Mouse (Mus musculus) cortical plate, adult 2 months (tissue): ENCODE data around the gene Hspg2. TPM values are rescaled to one million over a fixed set of nuclear protein-coding genes. Genes with fewer than 3 reads are reported as not detected.

Source experiments
- H3K27ac ChIP-seq: fragments of 200-500 bp; 2 replicates; pipeline ENCODE4 v1.5.1; 2012; ENCODE audit warnings: low read length, control low read depth, inconsistent platforms; ENCODE audit not compliant: insufficient read depth
- H3K4me1 ChIP-seq: fragments of 200-500 bp; 2 replicates; pipeline ENCODE4 v1.6.1; 2011; ENCODE audit warnings: low read length; ENCODE audit not compliant: control insufficient read depth, insufficient read depth
- H3K4me3 ChIP-seq: fragments of 200-500 bp; 2 replicates; pipeline ENCODE4 v1.5.1; 2011; ENCODE audit warnings: mild to moderate bottlenecking, low read length, control low read depth; ENCODE audit not compliant: insufficient read depth
- CTCF ChIP-seq: fragments of 200-500 bp; IDR thresholded peaks from 2 replicates; pipeline ENCODE4 v1.5.1; 2011; ENCODE audit warnings: mild to moderate bottlenecking, control low read depth, low read length; ENCODE audit not compliant: insufficient read depth; ENCODE audit errors: extremely low read depth
- POLR2A ChIP-seq: fragments of 200-500 bp; IDR thresholded peaks from 2 replicates; pipeline ENCODE4 v1.6.1; 2011; ENCODE audit warnings: mild to moderate bottlenecking, low read length, control low read depth; ENCODE audit not compliant: insufficient read depth; ENCODE audit errors: extremely low read depth
- polyA plus RNA-seq: library from polyadenylated mRNA; depleted of rRNA; stranded (reverse); fragments of >200 nt; gene quantifications from 2 replicates; pipeline ENCODE4 v1.2.3, GENCODE M21; 2012

The Hspg2 gene
- polyA plus RNA-seq, 1 experiment, result 2.6 TPM

- TF ChIP-seq POLR2A (no peak), CTCF (no peak)
- Histone ChIP-seq H3K4me1 (no peaks in the 10 kb centered on the region), H3K4me3 (no peak overlapping the region), H3K27ac (no peak overlapping the region)
Observed at GRCm38 (mm10) chr4:137488038-137488437, 19.5 kb downstream of the Hspg2 start.

GRCm38 (mm10) chr4:137488571-137489303 is 20.2 kb downstream of the Hspg2 start:
- no peaks in the 10 kb centered on the region for H3K4me1 ChIP-seq
- TF ChIP-seq POLR2A, result no peak
- 0 out of 2 replicates have a peak, but pooled peaks have one; percentile 1 for TF ChIP-seq CTCF
- 0 out of 2 replicates have a peak overlapping the region, but pooled peaks have one; percentile 42 for H3K27ac ChIP-seq
- H3K4me3 ChIP-seq, result no peak overlapping the region

- TF ChIP-seq CTCF, result no peak
- TF ChIP-seq POLR2A, result no peak
- no peaks in the 10 kb centered on the region for H3K4me1 ChIP-seq
- no peak overlapping the region for H3K4me3 ChIP-seq
- H3K27ac ChIP-seq, result no peak overlapping the region
Observed at GRCm38 (mm10) chr4:137489996-137490395, 21.4 kb downstream of the Hspg2 start.

DNA sequence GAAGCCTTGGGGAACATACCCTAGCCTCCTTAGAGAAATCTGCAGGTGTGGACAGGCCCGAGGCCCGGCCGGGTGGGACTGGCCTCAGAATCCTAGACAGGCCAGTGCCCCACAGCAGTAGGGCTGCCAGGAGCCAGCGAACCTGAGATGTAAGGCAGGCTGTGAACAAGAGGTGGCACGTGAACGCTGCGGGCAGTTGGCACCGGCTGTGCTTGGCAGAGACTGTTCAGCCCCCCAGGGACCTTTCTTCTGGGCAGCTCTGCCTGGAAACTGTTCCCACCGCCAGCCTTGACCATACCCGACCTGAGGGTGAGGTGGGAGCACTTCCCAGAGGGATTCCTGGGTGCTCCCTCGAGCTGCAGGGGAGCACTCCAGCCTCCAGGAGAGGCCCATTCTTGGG is 24.0 kb downstream of the Hspg2 start:
- TF ChIP-seq POLR2A, result no peak
- TF ChIP-seq CTCF, result no peak
- no peak overlapping the region for H3K4me3 ChIP-seq
- no peak overlapping the region for H3K27ac ChIP-seq
- H3K4me1 ChIP-seq, result no peaks in the 10 kb centered on the region

DNA sequence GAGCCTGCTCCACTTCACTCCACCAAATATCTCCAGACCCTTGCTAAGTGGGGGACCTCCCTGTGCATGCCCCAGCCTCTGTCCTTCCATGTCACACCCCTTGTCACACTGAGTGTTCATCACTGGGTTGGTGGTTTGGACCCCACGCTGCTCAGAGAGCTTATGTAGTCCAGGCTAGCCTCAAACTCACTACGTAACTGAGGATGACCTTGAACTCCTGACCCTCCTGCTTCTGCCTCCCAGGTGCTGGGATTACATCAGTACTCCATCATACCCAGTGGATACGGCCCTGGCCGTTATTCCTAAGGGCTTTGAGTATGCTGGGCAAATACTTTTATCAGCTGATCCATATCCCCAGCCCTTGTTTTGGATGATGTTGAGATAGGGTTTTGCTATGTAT is 24.6 kb downstream of the Hspg2 start:
- no peaks in the 10 kb centered on the region for H3K4me1 ChIP-seq
- TF ChIP-seq CTCF (no peak), POLR2A (no peak)
- H3K4me3 ChIP-seq, result no peak overlapping the region
- no peak overlapping the region for H3K27ac ChIP-seq

- TF ChIP-seq POLR2A (no peak), CTCF (no peak)
- Histone ChIP-seq H3K4me3 (no peak overlapping the region), H3K4me1 (no peaks in the 10 kb centered on the region), H3K27ac (no peak overlapping the region)
Observed at GRCm38 (mm10) chr4:137494751-137495500, 26.4 kb downstream of the Hspg2 start.

- TF ChIP-seq POLR2A (no peak), CTCF (no peak)
- Histone ChIP-seq H3K4me1 (no peaks in the 10 kb centered on the region), H3K4me3 (no peak overlapping the region), H3K27ac (no peak overlapping the region)
Observed at GRCm38 (mm10) chr4:137495501-137496100, 27.0 kb downstream of the Hspg2 start.

DNA sequence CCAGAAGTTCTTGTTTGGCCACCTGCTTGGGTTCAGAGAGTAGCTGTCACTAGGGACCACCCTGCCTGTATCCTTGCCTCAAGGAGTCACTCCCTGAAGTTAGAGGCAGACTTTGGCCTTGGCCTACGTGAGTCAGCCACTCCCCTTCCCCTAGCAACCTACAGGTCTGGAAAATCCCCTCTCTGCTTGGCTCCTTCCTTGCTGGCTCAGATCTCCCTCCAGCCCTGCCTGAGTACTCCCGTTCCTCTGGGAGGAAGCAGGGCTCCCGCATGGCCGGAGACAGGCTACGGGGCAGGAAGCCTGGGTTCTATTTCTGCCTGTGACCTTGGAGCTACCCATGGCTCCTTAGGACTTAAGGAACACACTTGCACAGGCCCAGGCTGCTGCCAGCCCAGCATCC is 28.8 kb downstream of the Hspg2 start:
- Histone ChIP-seq H3K4me3 (no peak overlapping the region), H3K4me1 (no peaks in the 10 kb centered on the region), H3K27ac (peak overlapping the region; percentile 45; the same call in 1 of the 2 replicates)
- TF ChIP-seq POLR2A (no peak), CTCF (no peak)

- H3K4me3 ChIP-seq, result no peak overlapping the region
- no peak for TF ChIP-seq CTCF
- TF ChIP-seq POLR2A, result no peak
- H3K4me1 ChIP-seq, result no peaks in the 10 kb centered on the region
- H3K27ac ChIP-seq, result peak overlapping the region; percentile 45
Observed at GRCm38 (mm10) chr4:137497892-137498722, 29.5 kb downstream of the Hspg2 start.
